ENCODE assay signal across 20 mouse cellular contexts in genomic region chr2:59175926-59176325, GRCm38 (mm10). TPM values are rescaled to one million over a fixed set of nuclear protein-coding genes. Genes with fewer than 3 reads are reported as not detected.
DNase-seq lines count a peak whose midpoint lies in the region; ATAC-seq and TF ChIP-seq lines count a peak whose summit lies in the region.
"Had no signal": no experiment of that assay in that cellular context is flagged by ENCODE, and none has a peak within 500 bp of the region (broad histone marks: within the 10 kb centered on the region; RNA-seq: fewer than 3 reads in every experiment).

No protein-coding gene starts in this region.

- H3K4me1 ChIP-seq in cerebellum, adult 2 months (ENCODE audit: control insufficient read depth, insufficient read depth, low read length), result peaks cover 16% of the 10 kb centered on the region
- H3K4me1 ChIP-seq in intestine, embryonic 16.5 days (ENCODE audit: control insufficient read depth, insufficient read depth, low read length), result peaks cover 38% of the 10 kb centered on the region
- H3K4me1 ChIP-seq in kidney, embryonic 15.5 days, result peaks cover 50% of the 10 kb centered on the region
- H3K4me1 ChIP-seq in stomach, embryonic 14.5 days (ENCODE audit: control insufficient read depth, insufficient read depth, low read length), result peaks cover 35% of the 10 kb centered on the region
- peaks cover 4% of the 10 kb centered on the region for H3K4me1 ChIP-seq in hindbrain, embryonic 16.5 days (ENCODE audit: control insufficient read depth, insufficient read depth, low read depth, low read length)
- H3K4me1 ChIP-seq in heart, embryonic 11.5 days (ENCODE audit: control insufficient read depth, insufficient read depth, low read length), result peaks cover 29% of the 10 kb centered on the region

- peak; percentile 92 for ATAC-seq in intestine, embryonic 16.5 days
- ATAC-seq in kidney, embryonic 15.5 days (replicated peaks; ENCODE audit: low FRiP score), result peak; percentile 67; the same call in 1 of the 2 replicates
- peak; percentile 80 for ATAC-seq in stomach, embryonic 14.5 days (ENCODE audit: insufficient number of reproducible peaks, insufficient read depth, low FRiP score, low read depth)
- ATAC-seq in hindbrain, embryonic 16.5 days, result no peak
- no peak for ATAC-seq in heart, embryonic 11.5 days (replicated peaks; ENCODE audit: insufficient number of reproducible peaks, low FRiP score, low TSS enrichment)
- ATAC-seq: CD4-positive, CD25-positive, alpha-beta regulatory T cell, adult 4 months; inflammation-experienced regulatory T-cells, adult 6 months had no signal

- no peak overlapping the region for H3K9ac ChIP-seq in intestine, embryonic 16.5 days (ENCODE audit: low read depth, low read length)
- H3K9ac ChIP-seq in kidney, embryonic 15.5 days, result no peak overlapping the region
- no peak overlapping the region for H3K9ac ChIP-seq in stomach, embryonic 14.5 days (replicated peaks; ENCODE audit: low read depth, low read length)
- no peak overlapping the region for H3K9ac ChIP-seq in hindbrain, embryonic 16.5 days (ENCODE audit: low read depth, low read length)
- H3K9ac ChIP-seq in heart, embryonic 11.5 days (ENCODE audit: low read depth, low read length), result no peak overlapping the region
- H3K9ac ChIP-seq: embryonic facial prominence, embryonic 15.5 days; midbrain, embryonic 12.5 days; neural tube, embryonic 15.5 days had no signal

- 69% methylated on average over 6 of the region's 6 CpGs for WGBS in cerebellum, adult 2 months
- 53% methylated on average over 6 of the region's 6 CpGs for WGBS in intestine, embryonic 16.5 days
- 68% methylated on average over 6 of the region's 6 CpGs for WGBS in kidney, embryonic 15.5 days
- 68% methylated on average over 6 of the region's 6 CpGs for WGBS in stomach, embryonic 14.5 days
- 73% methylated on average over 6 of the region's 6 CpGs for WGBS in hindbrain, embryonic 16.5 days
- 95% methylated on average over 6 of the region's 6 CpGs for WGBS in heart, embryonic 11.5 days (ENCODE audit: insufficient replicate concordance)

- H3K9me3 ChIP-seq in intestine, embryonic 16.5 days (ENCODE audit: control insufficient read depth, low read length), result no peaks in the 10 kb centered on the region
- H3K9me3 ChIP-seq in kidney, embryonic 15.5 days (replicated peaks), result no peaks in the 10 kb centered on the region
- H3K9me3 ChIP-seq in stomach, embryonic 14.5 days (ENCODE audit: control insufficient read depth, low read depth, low read length), result no peaks in the 10 kb centered on the region
- H3K9me3 ChIP-seq in hindbrain, embryonic 16.5 days (ENCODE audit: control insufficient read depth, low read length), result no peaks in the 10 kb centered on the region
- H3K9me3 ChIP-seq in heart, embryonic 11.5 days (replicated peaks; ENCODE audit: control insufficient read depth, low read length), result no peaks in the 10 kb centered on the region
- H3K9me3 ChIP-seq: embryonic facial prominence, embryonic 15.5 days; G1E; midbrain, embryonic 12.5 days; neural tube, embryonic 15.5 days had no signal

- peak in 1 of 2 experiments; percentile 33 for DNase-seq in cerebellum, adult 2 months
- no peak for DNase-seq in cerebellum, postnatal 10 days
- no peak for DNase-seq in spleen, postnatal 10 days (ENCODE audit: low spot score in 2 of 2)
- DNase-seq: cerebellum, adult 9-11 months; embryo, embryonic 11 days; gastrocnemius, postnatal 10 days; heart, adult 2 months; lung, postnatal 36 days had no signal

- TF ChIP-seq CTCF in cerebellum, adult 2 months (IDR thresholded peaks at IDR 0.05; ENCODE audit: borderline replicate concordance, insufficient read depth, low read depth, low read length), result no peak

- H3K36me3 ChIP-seq in intestine, embryonic 16.5 days (ENCODE audit: control insufficient read depth, insufficient read depth, low read length), result no peaks in the 10 kb centered on the region
- H3K36me3 ChIP-seq in kidney, embryonic 15.5 days, result no peaks in the 10 kb centered on the region
- no peaks in the 10 kb centered on the region for H3K36me3 ChIP-seq in stomach, embryonic 14.5 days (ENCODE audit: control insufficient read depth, insufficient read depth, low read length)
- H3K36me3 ChIP-seq in hindbrain, embryonic 16.5 days (ENCODE audit: control insufficient read depth, insufficient read depth, low read length), result no peaks in the 10 kb centered on the region
- H3K36me3 ChIP-seq in heart, embryonic 11.5 days (ENCODE audit: control insufficient read depth, insufficient read depth, low read length), result no peaks in the 10 kb centered on the region
- H3K36me3 ChIP-seq: embryonic facial prominence, embryonic 15.5 days; midbrain, embryonic 12.5 days; neural tube, embryonic 15.5 days had no signal

- H3K4me3 ChIP-seq in cerebellum, adult 2 months (replicated peaks; ENCODE audit: insufficient read depth, low read depth, low read length), result no peak overlapping the region
- H3K4me3 ChIP-seq in intestine, embryonic 16.5 days (ENCODE audit: low read length), result no peak overlapping the region
- no peak overlapping the region for H3K4me3 ChIP-seq in kidney, embryonic 15.5 days (replicated peaks)
- no peak overlapping the region for H3K4me3 ChIP-seq in stomach, embryonic 14.5 days (ENCODE audit: low read depth, low read length)
- H3K4me3 ChIP-seq in hindbrain, embryonic 16.5 days (ENCODE audit: low read length), result no peak overlapping the region
- no peak overlapping the region for H3K4me3 ChIP-seq in heart, embryonic 11.5 days (ENCODE audit: low read depth, low read length)
- H3K4me3 ChIP-seq: embryonic facial prominence, embryonic 15.5 days; heart, adult 2 months; midbrain, embryonic 12.5 days; myocyte; neural tube, embryonic 15.5 days had no signal

- H3K27ac ChIP-seq in cerebellum, adult 2 months (ENCODE audit: insufficient read depth, low read length), result peak overlapping the region; percentile 40; the same call in 1 of the 2 replicates
- peak overlapping the region; percentile 72 for H3K27ac ChIP-seq in intestine, embryonic 16.5 days (ENCODE audit: low read length)
- peak overlapping the region; percentile 58 for H3K27ac ChIP-seq in kidney, embryonic 15.5 days
- H3K27ac ChIP-seq in stomach, embryonic 14.5 days (ENCODE audit: low read length), result peak overlapping the region; percentile 84; the same call in 1 of the 2 replicates
- no peak overlapping the region for H3K27ac ChIP-seq in hindbrain, embryonic 16.5 days (ENCODE audit: low read depth, low read length)
- H3K27ac ChIP-seq in heart, embryonic 11.5 days (ENCODE audit: low read depth, low read length), result no peak overlapping the region
- H3K27ac ChIP-seq: embryonic facial prominence, embryonic 15.5 days; heart, adult 2 months; midbrain, embryonic 12.5 days; neural tube, embryonic 15.5 days had no signal

- peak overlapping the region; percentile 48 for H3K4me2 ChIP-seq in intestine, embryonic 16.5 days (ENCODE audit: low read depth, low read length)
- 0 out of 2 replicates have a peak overlapping the region, but pooled peaks have one; percentile 21 for H3K4me2 ChIP-seq in kidney, embryonic 15.5 days
- H3K4me2 ChIP-seq in stomach, embryonic 14.5 days (replicated peaks; ENCODE audit: low read depth, low read length), result no peak overlapping the region
- H3K4me2 ChIP-seq in hindbrain, embryonic 16.5 days (ENCODE audit: low read length), result no peak overlapping the region
- no peak overlapping the region for H3K4me2 ChIP-seq in heart, embryonic 11.5 days
- H3K4me2 ChIP-seq: embryonic facial prominence, embryonic 15.5 days; midbrain, embryonic 12.5 days; neural tube, embryonic 15.5 days had no signal

- TF ChIP-seq POLR2A in cerebellum, adult 2 months (IDR thresholded peaks at IDR 0.05; ENCODE audit: borderline replicate concordance, insufficient read depth, low read length), result no peak

- H3K27me3 ChIP-seq in cerebellum, adult 2 months (ENCODE audit: control insufficient read depth, insufficient read depth, low read length), result no peaks in the 10 kb centered on the region
- no peaks in the 10 kb centered on the region for H3K27me3 ChIP-seq in intestine, embryonic 16.5 days (replicated peaks; ENCODE audit: control insufficient read depth, insufficient read depth, low read length)
- H3K27me3 ChIP-seq in kidney, embryonic 15.5 days, result no peaks in the 10 kb centered on the region
- H3K27me3 ChIP-seq in stomach, embryonic 14.5 days (ENCODE audit: control insufficient read depth, insufficient read depth, low read length), result no peaks in the 10 kb centered on the region
- no peaks in the 10 kb centered on the region for H3K27me3 ChIP-seq in hindbrain, embryonic 16.5 days (replicated peaks; ENCODE audit: control insufficient read depth, insufficient read depth, low read length)
- no peaks in the 10 kb centered on the region for H3K27me3 ChIP-seq in heart, embryonic 11.5 days (ENCODE audit: control insufficient read depth, insufficient read depth, low read length)
- H3K27me3 ChIP-seq: embryonic facial prominence, embryonic 15.5 days; midbrain, embryonic 12.5 days; neural tube, embryonic 15.5 days had no signal

RNA-seq across cellular contexts. Expression of gene Pkp4, which starts 15.3 kb away (rescaled TPM):
- 200 and 203 TPM in 2 replicates for polyA plus RNA-seq in cerebellum, adult 2 months (2012; rRNA removed)
- polyA plus RNA-seq in intestine, embryonic 16.5 days (2015; fragmentation: Nextera tagmentation; extraction: Ambion mirVana), result 17.3 and 19.1 TPM in 2 replicates
- 21.1 and 24.7 TPM in 2 replicates for polyA plus RNA-seq in kidney, embryonic 15.5 days (2015; fragmentation: Nextera tagmentation; extraction: Ambion mirVana)
- polyA plus RNA-seq in stomach, embryonic 14.5 days (2014; fragmentation: Nextera tagmentation; extraction: Ambion mirVana), result 45.1 and 45.6 TPM in 2 replicates
- 26.1 and 29.2 TPM in 2 replicates for polyA plus RNA-seq in hindbrain, embryonic 16.5 days (2015; fragmentation: Nextera tagmentation; extraction: Ambion mirVana)
- polyA plus RNA-seq in heart, embryonic 11.5 days (2014; fragmentation: Nextera tagmentation; extraction: Ambion mirVana), result 33.8 and 37.6 TPM in 2 replicates

RNA-seq across cellular contexts. Expression of gene Ccdc148, which starts 15.4 kb away (rescaled TPM):
- polyA plus RNA-seq in cerebellum, adult 2 months (2012; rRNA removed), result 3.8 and 4.0 TPM in 2 replicates
- 0.76 and 1.1 TPM in 2 replicates for polyA plus RNA-seq in intestine, embryonic 16.5 days (2015; fragmentation: Nextera tagmentation; extraction: Ambion mirVana)
- polyA plus RNA-seq in kidney, embryonic 15.5 days (2015; fragmentation: Nextera tagmentation; extraction: Ambion mirVana), result 1.5 and 1.9 TPM in 2 replicates
- polyA plus RNA-seq in stomach, embryonic 14.5 days (2014; fragmentation: Nextera tagmentation; extraction: Ambion mirVana), result 1.3 and 1.6 TPM in 2 replicates
- polyA plus RNA-seq in hindbrain, embryonic 16.5 days (2015; fragmentation: Nextera tagmentation; extraction: Ambion mirVana), result 5.8 and 7.1 TPM in 2 replicates
- polyA plus RNA-seq in heart, embryonic 11.5 days (2014; fragmentation: Nextera tagmentation; extraction: Ambion mirVana), result 0.15 and 0.27 TPM in 2 replicates
- polyA plus RNA-seq: G1E had no signal

Comparison
In these comparisons a context has a peak if more than half of its experiments do, and no peak if none do; other contexts are left out.
1. H3K27ac ChIP-seq: peak in cerebellum, adult 2 months (single experiment), intestine, embryonic 16.5 days (single experiment), kidney, embryonic 15.5 days (single experiment) and stomach, embryonic 14.5 days (single experiment); none in hindbrain, embryonic 16.5 days (single experiment) and heart, embryonic 11.5 days (single experiment).
2. ATAC-seq: peak in intestine, embryonic 16.5 days (single experiment), kidney, embryonic 15.5 days (single experiment) and stomach, embryonic 14.5 days (single experiment); none in hindbrain, embryonic 16.5 days (single experiment) and heart, embryonic 11.5 days (single experiment).
3. H3K4me2 ChIP-seq: peak in intestine, embryonic 16.5 days (single experiment) and kidney, embryonic 15.5 days (single experiment); none in stomach, embryonic 14.5 days (single experiment), hindbrain, embryonic 16.5 days (single experiment) and heart, embryonic 11.5 days (single experiment).